Mouse (Mus musculus): ENCODE measurements around the gene Gpm6b. TPM values are rescaled to one million over a fixed set of nuclear protein-coding genes. Genes with fewer than 3 reads are reported as not detected.

The Gpm6b gene
- total RNA-seq, 1 experiment from 2014 or later = not detected

DNA sequence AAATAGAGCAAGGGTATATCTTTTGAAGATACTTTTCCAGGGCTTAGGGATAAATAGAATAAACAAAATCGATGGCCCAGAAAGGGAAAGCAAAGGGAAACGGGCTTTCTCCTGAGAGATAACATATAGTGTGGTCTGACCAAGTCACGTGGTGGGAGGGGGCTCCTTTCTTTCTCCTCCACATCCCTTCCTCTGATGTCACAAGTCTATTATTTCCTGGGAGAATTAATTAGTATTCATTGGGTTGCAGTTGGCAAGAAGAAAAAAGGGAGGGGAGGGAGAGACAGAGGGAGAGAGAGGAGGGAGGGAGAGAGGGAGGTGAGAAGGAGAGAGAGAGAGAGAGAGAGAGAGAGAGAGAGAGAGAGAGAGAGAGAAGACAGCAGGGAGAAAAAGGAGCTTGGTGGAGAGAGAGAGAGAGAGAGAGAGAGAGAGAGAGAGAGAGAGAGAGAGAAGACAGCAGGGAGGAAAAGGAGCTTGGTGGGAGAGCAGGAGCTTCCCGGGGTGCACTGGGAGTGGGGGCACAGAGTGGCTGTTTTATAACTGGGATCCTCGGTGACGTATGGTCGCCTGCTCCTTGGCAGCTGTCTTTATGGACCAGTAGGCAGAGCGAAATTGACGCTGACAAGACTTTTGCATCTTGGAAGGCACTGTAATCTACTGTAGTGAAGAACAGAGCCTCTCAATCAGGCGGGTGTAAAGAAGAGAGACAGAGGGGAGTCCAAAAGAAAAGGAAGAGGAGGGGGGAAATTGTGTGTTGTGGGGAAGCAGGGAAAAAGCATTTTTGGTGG lies 105.7 kb downstream of the Gpm6b start:
- ATAC-seq (replicated peaks; ENCODE audit: insufficient number of reproducible peaks, low FRiP score, low TSS enrichment, poor library complexity, severe bottlenecking) = no peak

DNA sequence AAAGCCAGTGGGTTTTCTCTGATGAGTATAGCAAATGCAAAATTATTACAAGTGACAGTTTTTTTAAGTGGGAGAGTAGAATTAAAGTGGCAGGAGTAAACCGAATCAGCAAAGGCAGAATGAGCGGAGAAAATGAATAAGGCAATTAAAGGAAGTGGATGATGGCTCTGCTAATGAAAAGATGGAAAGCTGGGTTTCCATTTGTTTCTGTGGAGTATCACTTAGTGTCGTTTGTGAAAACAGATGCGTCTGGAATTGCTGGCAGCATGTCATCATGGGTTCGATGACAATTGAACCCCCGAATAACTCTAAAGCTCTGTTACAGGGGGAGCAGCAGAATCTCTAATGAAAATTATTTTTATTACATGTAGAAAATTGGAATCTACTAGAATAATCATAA lies 109.4 kb downstream of the Gpm6b start:
- no peak for ATAC-seq (replicated peaks; ENCODE audit: insufficient number of reproducible peaks, low FRiP score, low TSS enrichment, poor library complexity, severe bottlenecking)

DNA sequence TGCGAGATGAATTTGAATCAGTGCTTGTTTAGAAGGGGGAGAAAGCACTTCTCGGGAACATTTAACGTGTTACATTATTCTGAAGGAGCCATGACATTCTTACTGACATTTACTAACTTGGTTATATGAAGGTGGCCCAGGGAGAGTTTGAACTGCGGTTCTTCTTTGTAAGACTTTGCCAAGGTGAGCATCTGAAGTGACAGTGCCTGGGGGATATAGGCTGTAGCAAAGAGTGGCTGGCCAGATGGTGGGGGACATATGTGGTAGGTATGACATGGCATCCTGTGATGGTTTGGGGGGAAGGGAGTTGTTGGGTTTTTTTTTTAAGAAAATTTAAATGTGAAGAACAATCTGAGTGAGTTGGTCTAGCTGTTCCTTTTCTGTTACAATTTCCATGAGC lies 109.9 kb downstream of the Gpm6b start:
- no peak for ATAC-seq (replicated peaks; ENCODE audit: insufficient number of reproducible peaks, low FRiP score, low TSS enrichment, poor library complexity, severe bottlenecking)

DNA sequence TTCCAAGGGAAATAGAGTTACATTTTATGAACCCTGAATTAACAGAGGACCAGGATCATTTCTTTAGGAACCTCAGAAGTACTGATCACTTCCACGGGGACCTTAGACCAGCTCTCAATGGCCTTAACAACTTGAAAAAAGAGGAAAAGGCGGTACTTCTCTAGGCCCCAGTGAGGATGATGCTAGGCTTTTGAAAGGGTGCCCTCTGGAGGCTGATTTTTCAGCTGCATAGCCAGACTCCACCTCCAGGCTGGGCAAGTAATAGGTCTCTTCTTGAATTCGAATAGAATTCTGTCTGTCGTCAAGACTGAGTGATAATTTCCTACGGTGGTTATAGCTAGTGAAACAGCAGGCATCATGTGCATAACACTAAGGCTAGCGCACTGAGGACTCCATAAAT lies 113.1 kb downstream of the Gpm6b start:
- ATAC-seq (replicated peaks; ENCODE audit: insufficient number of reproducible peaks, low FRiP score, low TSS enrichment, poor library complexity, severe bottlenecking) = 0 out of 2 replicates have a peak, but pooled peaks have one; percentile 50

DNA sequence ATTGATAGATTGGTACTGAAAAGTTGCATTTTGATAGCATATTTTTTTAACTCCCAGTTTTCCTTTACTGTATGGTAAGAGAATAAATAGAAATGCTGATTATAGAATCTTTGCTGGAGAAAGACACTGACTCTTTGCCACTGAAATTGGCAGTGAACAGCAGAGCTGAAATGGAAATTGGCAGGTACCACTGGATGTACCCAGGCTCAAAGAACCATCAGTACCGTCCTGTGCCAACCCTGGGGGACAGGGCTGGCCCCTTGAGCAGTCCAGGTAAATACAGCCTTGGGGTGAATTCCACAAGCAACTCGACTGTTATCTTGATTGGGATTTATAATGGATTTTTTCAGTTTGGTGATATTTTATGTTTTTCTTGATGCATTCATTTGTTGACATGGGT lies 114.7 kb downstream of the Gpm6b start:
- no peak for ATAC-seq (replicated peaks; ENCODE audit: insufficient number of reproducible peaks, low FRiP score, low TSS enrichment, poor library complexity, severe bottlenecking)

DNA sequence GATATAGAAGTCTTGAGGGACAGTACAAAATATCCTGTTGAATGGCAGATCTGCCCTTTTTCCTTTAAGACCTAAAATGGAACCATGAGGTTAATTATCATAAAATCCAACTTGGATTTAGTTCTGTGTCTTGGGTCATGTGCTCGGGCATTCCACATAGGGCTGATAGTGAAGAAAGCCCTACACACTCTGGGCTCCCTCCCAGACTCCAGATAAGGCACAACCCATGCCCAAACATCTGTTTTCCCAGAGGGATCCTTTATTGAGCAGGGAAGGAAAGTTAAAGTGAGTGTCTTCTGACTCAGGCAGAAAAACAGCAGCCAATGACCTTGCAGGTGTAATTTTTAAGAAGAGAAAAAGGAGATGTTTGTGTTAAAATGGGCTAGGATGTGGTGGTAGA lies 116.2 kb downstream of the Gpm6b start:
- no peak for ATAC-seq (replicated peaks; ENCODE audit: insufficient number of reproducible peaks, low FRiP score, low TSS enrichment, poor library complexity, severe bottlenecking)

DNA sequence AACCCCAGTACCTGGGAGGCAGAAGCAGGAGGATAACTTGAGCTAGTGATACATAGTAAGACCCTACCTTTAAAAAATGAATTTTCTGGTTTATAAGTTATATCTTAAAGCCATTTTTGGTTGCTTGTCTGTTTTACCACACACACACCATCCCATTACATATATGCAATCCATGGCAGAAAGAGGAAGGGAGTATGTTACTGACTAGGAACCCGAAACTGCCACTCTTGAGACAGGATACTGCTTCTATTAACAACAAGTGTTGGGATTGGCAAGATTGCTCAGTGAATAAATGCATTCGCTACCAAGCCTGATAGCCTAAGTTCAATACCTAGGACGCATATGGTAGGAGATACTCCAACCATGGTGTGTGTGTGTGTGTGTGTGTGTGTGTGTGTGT lies 117.6 kb downstream of the Gpm6b start:
- ATAC-seq (replicated peaks; ENCODE audit: insufficient number of reproducible peaks, low FRiP score, low TSS enrichment, poor library complexity, severe bottlenecking) = no peak

DNA sequence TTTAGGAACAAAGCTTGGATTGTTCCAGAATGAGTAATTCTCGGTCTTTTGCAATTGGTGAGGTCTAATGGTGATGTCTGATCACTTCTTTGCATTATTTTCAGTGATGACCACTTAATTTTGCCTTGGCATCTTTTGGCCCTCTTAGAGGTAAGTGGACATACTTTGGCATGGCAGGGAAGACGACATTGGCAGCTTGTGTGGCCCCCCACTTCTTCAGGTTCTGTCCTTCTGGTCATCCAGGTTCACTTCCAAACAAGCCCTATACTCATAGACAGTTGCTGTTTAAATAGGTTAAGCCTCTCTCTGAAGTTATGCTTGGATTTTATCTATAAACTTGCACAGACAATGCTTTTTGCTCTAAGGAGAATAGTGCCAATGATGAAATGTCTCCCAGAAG lies 120.2 kb downstream of the Gpm6b start:
- ATAC-seq (replicated peaks; ENCODE audit: insufficient number of reproducible peaks, low FRiP score, low TSS enrichment, poor library complexity, severe bottlenecking) = no peak

DNA sequence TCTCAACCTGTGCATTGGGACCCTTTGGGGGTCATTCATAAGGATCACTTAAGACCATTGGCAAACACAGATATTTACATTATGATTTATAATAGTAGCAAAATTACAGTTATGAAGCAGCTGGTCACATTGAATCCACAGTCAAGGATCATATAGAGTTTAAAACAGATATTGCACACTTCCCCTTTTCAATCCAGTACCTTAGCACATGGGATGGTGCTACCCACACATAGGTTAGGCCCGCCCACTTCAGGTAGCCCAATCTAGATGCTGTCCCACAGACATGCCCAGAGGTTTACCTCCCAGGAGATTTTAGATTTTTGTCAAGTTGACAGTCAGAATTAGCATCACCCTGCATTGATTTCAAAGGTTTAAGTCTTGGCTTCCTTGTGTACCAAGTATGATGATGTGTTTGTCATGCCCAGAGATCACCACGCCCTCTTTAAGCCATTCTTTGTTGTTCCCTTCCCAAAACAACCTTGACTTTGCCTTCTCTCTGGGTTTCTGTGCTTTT lies 121.3 kb downstream of the Gpm6b start:
- no peak for ATAC-seq (replicated peaks; ENCODE audit: insufficient number of reproducible peaks, low FRiP score, low TSS enrichment, poor library complexity, severe bottlenecking)

DNA sequence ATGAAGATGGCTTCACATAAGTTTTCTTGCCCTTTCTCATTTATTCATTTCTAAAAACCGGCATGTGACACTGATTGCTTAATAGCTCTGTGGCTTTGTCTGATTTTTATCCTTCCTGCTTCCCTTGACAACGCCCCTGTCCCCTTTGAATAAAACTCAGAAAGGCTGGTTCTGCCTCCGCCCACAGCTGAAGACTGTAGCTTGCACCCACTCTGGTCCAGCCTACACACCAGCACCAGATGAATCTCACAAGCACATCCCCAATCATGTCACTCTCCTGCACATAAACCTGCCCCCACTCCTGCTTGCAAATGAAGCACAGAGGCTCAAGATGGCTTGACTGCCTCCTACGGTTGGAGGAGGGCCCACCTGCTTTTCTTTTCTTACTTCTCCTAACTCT lies 121.7 kb downstream of the Gpm6b start:
- no peak for ATAC-seq (replicated peaks; ENCODE audit: insufficient number of reproducible peaks, low FRiP score, low TSS enrichment, poor library complexity, severe bottlenecking)

DNA sequence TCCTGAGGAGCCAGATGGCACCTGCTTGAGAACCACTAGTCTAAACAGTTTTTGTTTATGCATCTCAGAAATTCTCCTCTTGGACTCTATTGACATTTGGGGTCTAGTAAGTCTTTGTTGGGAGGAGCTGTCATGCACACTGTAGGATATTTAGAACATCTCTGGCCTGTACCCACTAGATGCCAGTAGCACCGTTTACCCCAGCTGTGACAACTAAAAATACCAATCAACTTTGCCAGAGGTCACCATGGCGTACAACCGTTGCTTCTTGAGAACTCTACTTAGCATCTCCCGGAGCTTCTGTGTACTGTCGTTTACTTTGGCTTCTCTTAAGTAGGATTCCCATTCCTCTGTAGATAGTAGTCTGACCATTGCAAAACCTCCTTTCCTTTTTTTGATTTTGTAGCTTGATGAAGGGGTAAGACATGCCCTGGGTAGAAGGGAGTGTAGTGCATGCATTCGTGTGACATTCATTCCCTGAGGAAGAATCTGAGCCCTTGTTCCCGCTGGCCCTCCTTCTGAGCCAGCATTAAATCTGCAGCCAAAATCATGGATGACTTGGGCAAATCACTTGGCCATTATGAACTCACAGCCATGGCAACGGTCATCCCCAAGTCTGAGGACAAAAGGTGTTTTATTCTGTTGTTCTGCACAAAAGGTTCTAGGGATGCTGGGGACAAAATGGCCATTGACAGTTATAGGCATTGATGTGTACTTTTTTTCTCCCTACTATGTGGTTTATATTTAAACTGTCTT lies 126.9 kb downstream of the Gpm6b start:
- ATAC-seq (replicated peaks; ENCODE audit: insufficient number of reproducible peaks, low FRiP score, low TSS enrichment, poor library complexity, severe bottlenecking) = no peak

DNA sequence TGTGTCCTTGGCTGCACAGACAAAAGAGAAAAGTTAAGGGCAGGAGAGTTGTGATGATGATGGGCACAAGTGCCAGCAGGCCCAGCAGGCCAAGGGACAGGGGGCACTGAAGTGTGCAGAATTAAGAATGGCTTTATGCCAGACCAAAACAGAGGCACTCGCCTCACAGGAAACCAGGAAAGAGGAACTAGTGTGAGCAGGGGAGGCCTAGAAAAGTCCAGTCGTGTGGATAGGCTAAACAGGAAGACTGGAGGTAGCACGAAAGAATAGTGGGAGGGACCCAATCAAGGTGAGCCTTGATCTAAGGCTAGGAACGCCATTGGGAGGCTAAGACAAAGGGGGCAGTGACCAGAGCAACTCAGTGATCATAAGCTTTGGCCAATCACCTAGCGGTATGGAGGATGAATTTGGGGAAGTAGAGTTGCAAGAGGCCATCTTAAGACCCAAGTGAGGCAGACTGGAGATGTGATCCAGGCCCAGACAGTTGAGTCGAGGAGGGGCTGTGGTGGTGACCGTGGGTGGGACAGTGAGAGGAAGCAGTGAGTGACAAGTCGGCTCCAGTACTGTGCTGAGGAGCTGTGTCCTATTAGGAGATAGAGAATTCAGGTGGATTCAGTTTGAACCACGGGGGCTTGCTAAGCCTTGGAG lies 138.1 kb downstream of the Gpm6b start:
- ATAC-seq (replicated peaks; ENCODE audit: insufficient number of reproducible peaks, low FRiP score, low TSS enrichment, poor library complexity, severe bottlenecking) = no peak

DNA sequence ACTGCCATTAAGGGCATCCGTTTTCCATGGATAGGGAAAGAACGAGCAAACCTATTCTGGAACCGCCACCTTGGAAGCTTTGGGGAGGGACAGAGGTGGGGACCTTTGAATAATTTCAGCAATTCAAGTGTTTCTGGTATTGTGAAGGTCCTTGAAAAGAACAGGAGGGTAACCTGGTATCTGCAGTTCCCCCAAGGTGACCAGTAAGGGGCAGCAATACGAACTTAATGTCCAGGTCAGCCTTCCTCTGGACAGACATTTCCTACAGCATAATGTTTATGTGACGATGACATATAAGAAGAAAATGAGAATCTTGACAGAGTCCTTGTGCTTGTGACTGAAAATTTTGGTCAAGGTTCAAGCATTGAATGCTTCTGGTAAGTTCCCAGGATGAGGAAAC lies 139.9 kb downstream of the Gpm6b start:
- no peak for ATAC-seq (replicated peaks; ENCODE audit: insufficient number of reproducible peaks, low FRiP score, low TSS enrichment, poor library complexity, severe bottlenecking)

DNA sequence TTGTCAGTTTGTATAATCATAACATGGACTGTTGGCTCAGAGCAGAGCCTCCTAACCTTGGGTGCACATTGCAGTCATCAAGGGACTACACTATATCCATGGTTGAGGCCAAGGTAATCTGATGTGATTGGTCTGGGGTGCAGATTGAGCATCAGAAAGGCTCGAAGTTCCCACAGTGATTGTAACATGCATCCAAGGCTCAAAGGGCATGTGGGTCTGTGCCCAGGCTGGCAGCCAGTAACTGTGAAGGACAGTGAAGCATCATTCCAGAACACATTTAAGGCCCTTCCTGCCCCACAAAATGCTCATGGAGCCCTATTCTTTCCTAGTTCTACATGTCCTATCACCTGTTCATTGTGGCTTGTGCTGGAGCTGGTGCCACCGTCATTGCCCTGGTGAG lies 144.9 kb downstream of the Gpm6b start:
- ATAC-seq (replicated peaks; ENCODE audit: insufficient number of reproducible peaks, low FRiP score, low TSS enrichment, poor library complexity, severe bottlenecking) = no peak

DNA sequence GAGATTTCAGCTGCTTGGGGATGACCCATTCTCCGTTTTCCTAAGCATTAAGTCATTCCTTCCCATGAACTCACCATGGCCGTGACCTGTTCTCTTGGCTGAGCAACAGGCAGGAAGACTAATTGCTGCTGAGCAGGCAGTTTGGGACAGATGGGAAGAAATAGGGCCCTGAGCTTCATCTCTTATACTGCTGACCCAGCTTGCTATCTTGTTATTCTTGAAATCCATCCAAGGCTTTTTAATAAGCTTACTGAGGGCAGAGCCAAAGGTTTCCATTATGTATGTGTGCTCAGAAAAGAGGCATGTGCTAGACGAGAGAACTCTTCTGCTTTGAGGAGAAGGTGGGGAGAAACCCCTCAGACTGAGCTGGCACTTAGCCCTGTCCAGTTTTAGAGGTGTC lies 146.2 kb downstream of the Gpm6b start:
- no peak for ATAC-seq (replicated peaks; ENCODE audit: insufficient number of reproducible peaks, low FRiP score, low TSS enrichment, poor library complexity, severe bottlenecking)

DNA sequence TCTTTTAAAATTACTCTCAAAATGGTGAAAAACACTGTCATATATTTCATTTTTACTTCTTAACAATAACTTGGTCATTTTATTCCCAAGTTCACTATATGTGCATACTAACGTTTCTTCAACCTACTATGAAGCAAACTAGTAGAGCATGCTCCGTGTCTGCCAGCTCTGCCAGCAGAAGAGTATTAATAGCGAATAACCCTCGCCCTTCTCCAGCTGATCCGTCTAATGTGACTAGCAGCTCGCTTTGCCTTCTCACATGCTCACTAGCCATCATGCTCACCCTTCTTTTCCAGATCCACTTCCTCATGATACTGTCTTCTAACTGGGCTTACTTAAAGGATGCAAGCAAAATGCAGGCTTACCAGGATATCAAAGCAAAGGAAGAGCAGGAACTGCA lies 147.9 kb downstream of the Gpm6b start:
- no peak for ATAC-seq (replicated peaks; ENCODE audit: insufficient number of reproducible peaks, low FRiP score, low TSS enrichment, poor library complexity, severe bottlenecking)

DNA sequence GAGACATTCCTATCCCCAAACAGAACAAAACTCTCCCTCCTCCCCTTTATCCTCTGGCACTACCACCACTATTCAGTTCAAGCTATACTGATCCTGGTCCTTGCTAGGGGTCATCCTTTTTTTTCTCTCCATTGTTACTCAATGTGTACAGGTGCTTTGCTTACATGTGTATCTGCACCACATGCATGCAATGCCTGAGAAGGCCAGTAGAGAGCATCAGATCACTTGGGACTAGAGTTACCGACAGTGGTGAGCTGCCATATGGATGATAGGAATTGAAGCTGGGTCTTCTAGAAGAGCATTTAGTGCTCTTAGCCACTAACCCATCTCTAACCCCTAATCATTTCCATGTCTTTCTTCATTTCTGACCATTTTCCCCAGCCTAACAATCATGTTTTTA lies 155.0 kb downstream of the Gpm6b start:
- no peak for ATAC-seq (replicated peaks; ENCODE audit: insufficient number of reproducible peaks, low FRiP score, low TSS enrichment, poor library complexity, severe bottlenecking)

DNA sequence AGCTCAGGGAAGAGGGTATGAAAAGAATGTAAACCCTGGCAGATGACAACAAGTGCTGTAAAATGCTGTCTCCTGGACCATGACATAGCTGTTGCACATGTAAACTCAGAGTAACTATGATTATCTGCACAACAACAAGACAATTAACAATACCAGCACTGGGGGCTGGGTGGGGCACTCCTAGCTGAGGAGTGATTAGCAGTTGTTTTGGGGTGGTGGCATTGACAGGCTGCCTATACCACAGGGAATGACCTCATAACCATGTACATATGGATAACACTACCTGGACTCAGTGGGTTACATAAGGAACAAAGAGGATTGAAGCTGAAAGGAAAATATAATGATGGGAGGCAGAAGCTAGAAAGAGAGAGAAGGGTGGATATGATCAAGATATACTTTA lies 169.2 kb downstream of the Gpm6b start:
- no peak for ATAC-seq (replicated peaks; ENCODE audit: insufficient number of reproducible peaks, low FRiP score, low TSS enrichment, poor library complexity, severe bottlenecking)

DNA sequence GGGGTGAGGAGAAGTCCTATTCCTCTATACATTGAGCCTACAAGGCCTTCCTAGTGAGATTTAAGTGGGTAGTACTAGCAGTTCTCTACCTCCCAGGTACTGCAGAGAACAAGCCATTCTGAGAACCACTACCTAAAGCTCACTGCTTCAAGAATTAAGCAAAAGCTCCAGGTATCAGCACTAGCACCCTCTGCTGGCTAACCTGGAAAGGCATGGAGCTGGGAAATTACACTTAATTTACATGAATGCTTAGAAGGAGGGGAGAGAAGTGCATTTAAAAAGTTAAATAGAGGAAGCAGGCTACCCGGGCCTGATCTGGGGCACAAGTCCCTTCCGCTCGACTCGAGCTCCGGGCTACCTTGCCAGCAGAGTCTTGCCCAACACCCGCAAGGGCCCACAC lies 177.5 kb downstream of the Gpm6b start:
- ATAC-seq (replicated peaks; ENCODE audit: insufficient number of reproducible peaks, low FRiP score, low TSS enrichment, poor library complexity, severe bottlenecking) = no peak

DNA sequence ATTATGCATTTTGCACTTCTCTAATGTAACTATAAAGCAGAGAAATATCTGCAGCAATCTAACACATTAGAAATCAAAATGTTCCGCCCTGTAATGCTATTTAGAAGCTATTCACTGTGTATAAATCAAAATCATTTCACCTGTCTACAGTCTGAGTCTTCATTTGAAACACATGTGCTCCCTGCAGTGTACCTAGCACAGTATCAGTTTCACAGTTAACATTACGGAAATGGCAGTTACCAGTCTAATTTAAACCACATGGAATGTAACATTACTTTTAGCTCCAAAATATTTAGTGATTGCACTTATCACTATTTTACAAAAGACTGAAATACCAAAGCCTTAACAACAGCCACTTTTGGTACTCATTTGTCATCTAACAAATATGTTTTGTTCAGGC lies 196.1 kb downstream of the Gpm6b start:
- ATAC-seq (replicated peaks; ENCODE audit: insufficient number of reproducible peaks, low FRiP score, low TSS enrichment, poor library complexity, severe bottlenecking) = no peak
